Mouse (Mus musculus): ENCODE data around the gene Pld5. TPM values are rescaled to one million over a fixed set of nuclear protein-coding genes. Genes with fewer than 3 reads are reported as not detected.

The Pld5 gene
- polyA plus RNA-seq, 1 experiment from 2014 or later: 0.13 TPM

DNA sequence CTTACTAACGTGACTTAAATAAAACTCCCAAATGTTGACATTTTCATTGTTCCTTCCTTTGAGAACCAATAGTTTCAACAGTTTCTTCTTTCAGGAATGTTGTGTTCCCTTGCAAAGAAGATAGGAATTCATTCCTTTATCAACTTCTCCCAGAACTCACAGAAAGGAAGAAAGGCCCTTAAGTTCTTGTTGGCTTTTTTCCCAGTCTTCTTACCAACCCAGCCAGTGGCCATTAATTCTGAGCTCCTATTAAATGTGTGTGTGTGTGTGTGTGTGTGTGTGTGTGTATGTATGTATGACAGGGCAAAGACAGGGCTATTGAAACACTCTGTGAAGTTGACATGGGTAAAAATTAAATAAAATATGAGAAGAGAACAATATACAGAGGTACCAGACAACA lies 221.5 kb downstream of the Pld5 start:
- ATAC-seq (ENCODE audit: low FRiP score, low TSS enrichment): no peak
- no peaks in the 10 kb centered on the region for H3K36me3 ChIP-seq (ENCODE audit: control insufficient read depth, insufficient read depth, low read length)
- no peak overlapping the region for H3K27ac ChIP-seq (replicated peaks)
- TF ChIP-seq CTCF (IDR thresholded peaks at IDR 0.05; ENCODE audit: low read depth) (no peak), EP300 (optimal IDR thresholded peaks at IDR 0.05) (no peak)
- no peak overlapping the region for H3K4me3 ChIP-seq (ENCODE audit: low read depth, low read length)
- no peak for DNase-seq (ENCODE audit: low spot score)
- no peaks in the 10 kb centered on the region for H3K4me1 ChIP-seq (replicated peaks; ENCODE audit: control insufficient read depth, insufficient read depth)
- H3K9ac ChIP-seq (ENCODE audit: low read length): no peak overlapping the region
- H3K4me2 ChIP-seq (replicated peaks; ENCODE audit: low read depth): no peak overlapping the region
- no peaks in the 10 kb centered on the region for H3K27me3 ChIP-seq (ENCODE audit: control insufficient read depth, insufficient read depth, low read length)
- WGBS: 29% methylated on average over 1 of the region's 1 CpGs
- H3K9me3 ChIP-seq (ENCODE audit: control insufficient read depth, low read length): no peaks in the 10 kb centered on the region

DNA sequence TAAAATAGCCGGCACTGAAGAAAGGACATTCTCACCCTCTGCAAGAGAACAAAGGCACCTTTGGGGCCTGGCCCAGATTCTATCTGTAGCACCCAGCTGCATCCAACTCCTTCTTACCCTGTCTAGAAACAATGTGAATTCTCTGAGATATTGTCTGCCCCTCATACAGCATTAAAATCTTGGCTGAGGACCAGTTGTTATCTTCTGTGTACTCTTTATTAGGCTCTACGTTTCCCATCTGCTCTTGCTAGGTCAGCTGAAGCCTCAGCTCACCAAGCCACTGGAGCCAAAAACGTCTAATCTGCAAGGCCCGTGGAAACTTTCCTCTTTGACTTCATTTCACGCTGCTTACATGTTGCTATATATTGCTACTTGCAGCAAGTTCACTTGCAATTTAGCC lies 228.1 kb downstream of the Pld5 start:
- no peaks in the 10 kb centered on the region for H3K27me3 ChIP-seq (ENCODE audit: control insufficient read depth, insufficient read depth, low read length)
- 39% methylated on average over 5 of the region's 5 CpGs for WGBS
- H3K9me3 ChIP-seq (ENCODE audit: control insufficient read depth, low read length): no peaks in the 10 kb centered on the region
- no peaks in the 10 kb centered on the region for H3K36me3 ChIP-seq (ENCODE audit: control insufficient read depth, insufficient read depth, low read length)
- no peak overlapping the region for H3K4me3 ChIP-seq (ENCODE audit: low read depth, low read length)
- no peaks in the 10 kb centered on the region for H3K4me1 ChIP-seq (replicated peaks; ENCODE audit: control insufficient read depth, insufficient read depth)
- no peak for TF ChIP-seq CTCF (IDR thresholded peaks at IDR 0.05; ENCODE audit: low read depth)
- no peak for TF ChIP-seq EP300 (optimal IDR thresholded peaks at IDR 0.05)
- no peak for ATAC-seq (ENCODE audit: low FRiP score, low TSS enrichment)
- no peak overlapping the region for H3K4me2 ChIP-seq (replicated peaks; ENCODE audit: low read depth)
- H3K9ac ChIP-seq (ENCODE audit: low read length): no peak overlapping the region
- no peak for DNase-seq (ENCODE audit: low spot score)
- H3K27ac ChIP-seq (replicated peaks): no peak overlapping the region

DNA sequence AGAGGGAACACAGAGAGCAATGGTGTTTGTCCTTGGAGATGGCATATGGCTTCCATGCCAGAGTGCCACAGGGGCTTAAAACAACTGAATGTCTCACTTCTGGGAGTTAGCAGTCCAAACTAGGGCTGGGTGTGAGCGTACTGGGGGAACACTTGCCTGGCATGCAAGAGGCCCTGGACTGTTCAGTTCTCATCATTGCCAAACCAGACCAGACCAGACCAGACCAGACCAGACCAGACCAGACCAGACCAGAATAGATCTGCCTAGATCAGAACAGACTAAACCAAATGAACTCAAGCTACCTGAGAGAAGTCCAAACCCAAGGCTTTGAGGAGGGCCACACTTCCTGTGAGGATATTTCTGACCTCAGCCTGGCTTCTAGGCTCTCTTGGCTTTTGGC lies 228.7 kb downstream of the Pld5 start:
- H3K9ac ChIP-seq (ENCODE audit: low read length): no peak overlapping the region
- no peak overlapping the region for H3K4me3 ChIP-seq (ENCODE audit: low read depth, low read length)
- H3K36me3 ChIP-seq (ENCODE audit: control insufficient read depth, insufficient read depth, low read length): no peaks in the 10 kb centered on the region
- H3K27me3 ChIP-seq (ENCODE audit: control insufficient read depth, insufficient read depth, low read length): no peaks in the 10 kb centered on the region
- no peaks in the 10 kb centered on the region for H3K9me3 ChIP-seq (ENCODE audit: control insufficient read depth, low read length)
- no peaks in the 10 kb centered on the region for H3K4me1 ChIP-seq (replicated peaks; ENCODE audit: control insufficient read depth, insufficient read depth)
- no peak for DNase-seq (ENCODE audit: low spot score)
- 96% methylated on average over 1 of the region's 1 CpGs for WGBS
- TF ChIP-seq EP300 (optimal IDR thresholded peaks at IDR 0.05) (no peak), CTCF (IDR thresholded peaks at IDR 0.05; ENCODE audit: low read depth) (no peak)
- no peak for ATAC-seq (ENCODE audit: low FRiP score, low TSS enrichment)
- no peak overlapping the region for H3K27ac ChIP-seq (replicated peaks)
- no peak overlapping the region for H3K4me2 ChIP-seq (replicated peaks; ENCODE audit: low read depth)

DNA sequence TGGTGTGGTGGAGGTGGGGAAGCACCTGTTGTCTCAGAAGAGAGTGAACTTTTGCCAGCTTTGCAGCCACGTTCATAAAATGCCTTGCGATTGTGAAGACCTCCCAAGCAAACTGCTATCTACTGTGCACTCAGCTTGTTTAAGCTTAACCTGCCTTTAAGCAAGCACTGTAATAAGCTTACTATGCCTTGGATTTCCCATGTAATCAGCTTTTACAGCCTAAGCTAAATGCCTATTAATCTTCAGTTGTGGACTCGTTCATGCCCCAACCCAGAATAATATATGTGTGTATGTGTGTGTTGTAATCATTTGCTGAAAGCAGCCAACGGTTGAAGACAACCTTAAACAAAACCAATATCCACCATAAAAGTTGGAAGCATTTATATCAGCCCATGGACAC lies 232.1 kb downstream of the Pld5 start:
- no peaks in the 10 kb centered on the region for H3K36me3 ChIP-seq (ENCODE audit: control insufficient read depth, insufficient read depth, low read length)
- WGBS: 62% methylated on average over 4 of the region's 4 CpGs
- no peak for TF ChIP-seq EP300 (optimal IDR thresholded peaks at IDR 0.05)
- no peak for TF ChIP-seq CTCF (IDR thresholded peaks at IDR 0.05; ENCODE audit: low read depth)
- H3K4me3 ChIP-seq (ENCODE audit: low read depth, low read length): no peak overlapping the region
- DNase-seq (ENCODE audit: low spot score) (no peak), ATAC-seq (ENCODE audit: low FRiP score, low TSS enrichment) (no peak)
- no peaks in the 10 kb centered on the region for H3K27me3 ChIP-seq (ENCODE audit: control insufficient read depth, insufficient read depth, low read length)
- H3K9ac ChIP-seq (ENCODE audit: low read length): no peak overlapping the region
- no peak overlapping the region for H3K4me2 ChIP-seq (replicated peaks; ENCODE audit: low read depth)
- H3K4me1 ChIP-seq (replicated peaks; ENCODE audit: control insufficient read depth, insufficient read depth): no peaks in the 10 kb centered on the region
- no peaks in the 10 kb centered on the region for H3K9me3 ChIP-seq (ENCODE audit: control insufficient read depth, low read length)
- H3K27ac ChIP-seq (replicated peaks): no peak overlapping the region

DNA sequence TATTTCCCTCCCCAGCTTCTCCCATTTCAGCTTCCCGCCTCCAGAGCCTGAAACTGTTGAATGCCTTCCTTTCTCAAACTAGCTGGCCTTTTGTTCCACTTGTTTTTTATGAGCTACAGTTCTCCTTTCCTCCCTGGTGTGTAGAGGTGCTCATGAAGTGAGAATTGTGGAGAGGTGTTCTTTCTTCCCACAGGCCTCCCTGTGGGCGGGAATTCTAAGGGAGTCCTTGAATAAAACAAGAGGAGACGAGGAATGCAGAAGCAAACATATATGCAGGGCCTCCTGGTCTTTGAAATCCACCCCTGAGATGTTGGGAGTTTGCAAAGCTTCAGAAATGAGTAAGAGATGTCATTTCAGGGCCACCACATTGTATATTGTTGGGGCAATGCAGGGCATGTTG lies 235.2 kb downstream of the Pld5 start:
- 73% methylated on average over 3 of the region's 3 CpGs for WGBS
- Histone ChIP-seq H3K27ac (replicated peaks) (no peak overlapping the region), H3K4me3 (ENCODE audit: low read depth, low read length) (no peak overlapping the region), H3K36me3 (ENCODE audit: control insufficient read depth, insufficient read depth, low read length) (no peaks in the 10 kb centered on the region), H3K9me3 (ENCODE audit: control insufficient read depth, low read length) (no peaks in the 10 kb centered on the region), H3K4me2 (replicated peaks; ENCODE audit: low read depth) (no peak overlapping the region), H3K27me3 (ENCODE audit: control insufficient read depth, insufficient read depth, low read length) (no peaks in the 10 kb centered on the region), H3K9ac (ENCODE audit: low read length) (no peak overlapping the region), H3K4me1 (replicated peaks; ENCODE audit: control insufficient read depth, insufficient read depth) (no peaks in the 10 kb centered on the region)
- ATAC-seq (ENCODE audit: low FRiP score, low TSS enrichment): no peak
- no peak for DNase-seq (ENCODE audit: low spot score)
- TF ChIP-seq CTCF (IDR thresholded peaks at IDR 0.05; ENCODE audit: low read depth): no peak
- no peak for TF ChIP-seq EP300 (optimal IDR thresholded peaks at IDR 0.05)

DNA sequence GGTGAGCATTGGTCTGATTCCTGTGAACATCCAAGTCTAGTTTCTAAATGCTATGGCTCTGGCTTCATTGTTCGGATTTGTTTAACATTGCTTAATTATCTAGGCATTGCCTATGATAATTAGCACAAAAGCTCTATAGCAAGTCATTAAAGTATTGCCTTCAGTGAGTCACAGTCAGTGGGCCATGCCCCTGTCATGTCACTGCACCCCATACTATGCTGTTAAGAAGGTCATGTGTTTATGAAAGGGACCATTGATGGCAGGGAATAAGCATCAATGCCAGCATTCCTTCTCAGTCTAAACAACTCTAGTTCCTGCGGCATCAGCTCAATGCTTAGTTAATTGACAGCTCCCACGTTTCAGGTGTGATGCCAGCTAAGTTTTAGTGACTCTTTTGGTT lies 239.1 kb downstream of the Pld5 start:
- 64% methylated on average over 3 of the region's 3 CpGs for WGBS
- ATAC-seq (ENCODE audit: low FRiP score, low TSS enrichment) (no peak), DNase-seq (ENCODE audit: low spot score) (no peak)
- no peaks in the 10 kb centered on the region for H3K36me3 ChIP-seq (ENCODE audit: control insufficient read depth, insufficient read depth, low read length)
- H3K27me3 ChIP-seq (ENCODE audit: control insufficient read depth, insufficient read depth, low read length): no peaks in the 10 kb centered on the region
- TF ChIP-seq CTCF (IDR thresholded peaks at IDR 0.05; ENCODE audit: low read depth): no peak
- no peak overlapping the region for H3K27ac ChIP-seq (replicated peaks)
- no peaks in the 10 kb centered on the region for H3K9me3 ChIP-seq (ENCODE audit: control insufficient read depth, low read length)
- no peak overlapping the region for H3K4me2 ChIP-seq (replicated peaks; ENCODE audit: low read depth)
- no peaks in the 10 kb centered on the region for H3K4me1 ChIP-seq (replicated peaks; ENCODE audit: control insufficient read depth, insufficient read depth)
- no peak overlapping the region for H3K4me3 ChIP-seq (ENCODE audit: low read depth, low read length)
- no peak overlapping the region for H3K9ac ChIP-seq (ENCODE audit: low read length)

Data from stomach, postnatal 0 days (tissue).